Mouse (Mus musculus) embryonic stem cell, embryonic (primary cell): ENCODE results near the gene Plekho1.

ENCODE experiments used
- CTCF ChIA-PET, 4 experiments: fragments of 300-600 bp in 2 of 4; fragments of 350-600 bp in 2 of 4; sonication (Branson Sonifier 250); formaldehyde crosslinking; loops; one replicate each; lab custom pipeline; 2022; ENCODE audit warnings: inconsistent platforms in 2 of 4; lab: Charles Lee
- POLR2A ChIA-PET, 4 experiments: fragments of 300-600 bp in 2 of 4; fragments of 350-600 bp in 2 of 4; sonication (Branson Sonifier 250); formaldehyde crosslinking; loops; one replicate each; lab custom pipeline; 2022; ENCODE audit warnings: antibody characterized with exemption in 4 of 4, inconsistent platforms in 1 of 4; lab: Charles Lee

Gene Plekho1

DNA sequence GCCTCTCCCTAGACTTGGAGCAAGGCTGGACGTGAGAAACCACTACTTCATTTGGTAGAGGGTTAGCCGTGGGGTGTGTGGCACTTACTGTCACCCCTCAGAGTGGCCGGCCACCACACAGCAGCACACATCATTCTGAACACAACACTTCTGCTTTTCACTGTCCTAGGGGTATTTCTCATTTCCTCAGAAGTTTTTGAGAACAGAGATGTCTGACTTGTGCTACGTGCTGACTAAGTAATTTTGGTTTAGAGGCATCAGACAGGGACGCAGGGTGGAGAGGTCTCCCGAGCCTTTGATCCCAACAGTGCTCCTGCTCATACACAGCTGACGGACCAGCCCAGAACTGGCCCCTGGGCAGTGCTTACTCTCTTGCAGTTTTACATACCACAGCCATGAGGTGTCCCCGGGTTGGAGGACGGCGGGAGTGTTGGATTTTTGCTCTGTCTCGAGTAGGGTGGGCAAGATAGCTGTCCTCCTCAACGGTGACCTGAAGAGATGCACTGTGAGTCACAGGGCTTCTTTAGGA lies 5.3 kb downstream of the Plekho1 start:
- ChIA-PET POLR2A (interaction anchor here in 2 of 4 experiments (1.4 to 2.8 kb wide), 5 partner anchors 17 to 231 kb away, joined by 3 to 11 read pairs (median 5); partner anchors contain the start of genes Hist2h2ac (in 1 of the 2) and Hist2h2be (in 1 of the 2)), CTCF (no interaction called here)

DNA sequence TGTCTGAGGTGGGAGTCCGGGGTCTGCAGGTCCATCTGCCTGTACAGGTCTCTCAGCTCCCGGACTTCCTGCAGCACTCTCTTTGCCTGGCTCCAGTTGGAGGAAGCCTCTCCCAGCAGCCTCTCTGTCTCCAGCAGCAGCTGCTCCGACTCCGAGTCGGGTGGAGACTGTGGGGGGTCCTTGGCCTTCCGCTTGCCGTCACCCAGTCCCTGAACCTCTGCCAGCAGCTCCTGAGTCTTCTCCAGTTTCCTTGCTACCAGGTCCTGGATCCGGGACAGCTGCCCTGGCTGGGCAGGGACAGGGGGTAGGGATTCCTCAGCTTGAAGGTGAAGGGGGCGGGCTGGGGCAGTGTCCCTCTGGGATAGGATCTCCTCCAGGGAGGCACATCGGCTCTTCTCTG lies 6.8 kb downstream of the Plekho1 start:
- ChIA-PET POLR2A (interaction anchor here in 3 of 4 experiments (0.6 to 2.7 kb wide), 23 partner anchors 8 to 675 kb away, joined by 3 to 14 read pairs (median 3); partner anchors contain the start of genes Hist2h2ac (in 2 of the 3), Hist2h2be (in 2 of the 3), Bola1 (in 1 of the 3) and Hist2h2ab (in 1 of the 3)), CTCF (interaction anchor here in 2 of 4 experiments (1.1 to 1.5 kb wide), 4 partner anchors 23 to 288 kb away, joined by 3 to 10 read pairs (median 4); no protein-coding TSS in a partner anchor)

DNA sequence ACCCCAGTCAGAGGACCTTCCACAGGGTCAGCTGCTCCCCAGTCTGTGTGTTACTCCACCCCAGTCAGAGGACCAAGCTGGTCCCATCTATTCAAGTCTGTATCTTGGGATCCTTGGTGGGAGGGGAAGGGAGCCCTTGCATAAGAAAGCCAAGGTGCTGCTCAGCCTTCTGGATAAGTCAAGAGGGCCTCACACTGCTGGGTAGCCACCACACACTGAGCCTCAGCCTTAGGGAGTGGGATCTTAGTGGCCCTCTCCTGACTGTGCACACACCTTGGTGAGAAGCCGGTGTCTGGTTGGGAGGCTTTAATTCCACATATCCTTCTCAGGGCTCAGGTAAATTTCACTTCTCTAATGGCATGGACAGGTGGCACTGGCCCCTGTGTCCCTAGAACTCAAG lies 7.7 kb downstream of the Plekho1 start:
- ChIA-PET POLR2A (interaction anchor here in 3 of 4 experiments (0.5 to 2.7 kb wide), 28 partner anchors 9 to 289 kb away, joined by 3 to 14 read pairs (median 3); partner anchors contain the start of genes Hist2h2ac (in 2 of the 3), Hist2h2be (in 2 of the 3), Hist2h4 (in 2 of the 3) and Vps45 (in 2 of the 3)), CTCF (interaction anchor here in 2 of 4 experiments (0.6 to 1.5 kb wide), 4 partner anchors 22 to 289 kb away, joined by 4 to 10 read pairs (median 4); no protein-coding TSS in a partner anchor)

DNA sequence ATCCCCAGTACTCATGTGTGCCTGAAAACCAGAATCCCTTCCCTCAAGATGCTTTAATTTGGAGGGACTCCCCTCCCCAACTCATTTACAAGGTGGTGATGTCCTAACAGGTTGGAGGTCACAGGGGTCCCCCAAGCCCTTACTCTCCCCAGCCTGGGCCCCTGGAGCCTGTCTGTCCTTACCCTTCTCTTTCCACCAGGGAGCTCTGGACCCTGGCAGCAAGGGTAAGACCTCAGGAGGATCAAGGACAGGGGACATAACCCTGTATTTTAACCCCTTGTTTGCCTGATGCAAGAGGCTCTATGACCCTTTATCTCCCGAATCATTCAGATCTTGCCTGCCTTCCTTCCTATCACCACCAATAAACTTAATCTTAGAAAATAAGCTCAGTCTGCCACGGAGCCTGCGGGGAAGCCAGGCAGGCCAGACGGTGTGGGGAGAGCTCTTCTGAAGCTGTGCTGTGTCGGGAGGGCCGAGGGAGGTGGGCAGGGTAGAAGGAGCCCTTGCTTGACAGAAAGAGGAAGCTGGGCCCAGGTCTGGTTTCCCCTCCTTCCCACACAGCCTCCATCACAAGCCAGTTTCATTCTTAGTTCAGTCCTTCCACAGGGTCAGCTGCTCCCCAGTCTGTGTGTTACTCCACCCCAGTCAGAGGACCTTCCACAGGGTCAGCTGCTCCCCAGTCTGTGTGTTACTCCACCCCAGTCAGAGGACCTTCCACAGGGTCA lies 8.3 kb downstream of the Plekho1 start:
- POLR2A ChIA-PET = interaction anchor here in 3 of 4 experiments (0.5 to 2.7 kb wide), 24 partner anchors 9 to 348 kb away, joined by 3 to 17 read pairs (median 3); partner anchors contain the start of genes Hist2h4 (in 2 of the 3), Vps45 (in 2 of the 3), Ciart (in 1 of the 3) and Hist2h2ac (in 1 of the 3)
- CTCF ChIA-PET = interaction anchor here in 2 of 4 experiments (0.5 to 1.5 kb wide), 6 partner anchors 22 to 432 kb away, joined by 3 to 10 read pairs (median 4); no protein-coding TSS in a partner anchor

DNA sequence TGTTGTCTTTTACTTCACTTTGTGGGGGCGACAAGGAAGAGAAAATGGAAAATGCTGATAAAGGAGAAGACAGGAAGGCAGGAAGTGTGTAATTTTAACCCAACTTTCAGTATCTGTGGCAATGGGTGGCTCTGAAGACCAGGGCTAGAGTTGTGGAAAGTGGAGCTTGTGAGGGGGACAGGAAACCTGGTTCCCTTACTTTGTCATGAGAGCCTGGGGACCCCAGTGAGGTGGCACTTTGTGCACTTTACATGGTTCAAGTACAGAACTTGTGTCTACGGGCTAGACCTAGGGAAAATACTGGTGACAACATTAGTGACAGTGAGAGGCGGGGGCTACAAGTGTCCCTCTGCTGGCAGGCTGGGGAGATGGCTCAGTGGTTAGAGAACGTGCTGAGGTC lies 8.8 kb downstream of the Plekho1 start:
- ChIA-PET POLR2A (interaction anchor here in 3 of 4 experiments (0.5 to 2.7 kb wide), 17 partner anchors 9 to 347 kb away, joined by 3 to 17 read pairs (median 3); partner anchors contain the start of genes Plekho1 (in 2 of the 3), Hist2h2bb (in 1 of the 3), Hist2h4 (in 1 of the 3) and Mrps21 (in 1 of the 3)), CTCF (interaction anchor here in 2 of 4 experiments (1.2 to 1.5 kb wide), 3 partner anchors 10 to 81 kb away, joined by 3 to 4 read pairs (median 3); no protein-coding TSS in a partner anchor)

DNA sequence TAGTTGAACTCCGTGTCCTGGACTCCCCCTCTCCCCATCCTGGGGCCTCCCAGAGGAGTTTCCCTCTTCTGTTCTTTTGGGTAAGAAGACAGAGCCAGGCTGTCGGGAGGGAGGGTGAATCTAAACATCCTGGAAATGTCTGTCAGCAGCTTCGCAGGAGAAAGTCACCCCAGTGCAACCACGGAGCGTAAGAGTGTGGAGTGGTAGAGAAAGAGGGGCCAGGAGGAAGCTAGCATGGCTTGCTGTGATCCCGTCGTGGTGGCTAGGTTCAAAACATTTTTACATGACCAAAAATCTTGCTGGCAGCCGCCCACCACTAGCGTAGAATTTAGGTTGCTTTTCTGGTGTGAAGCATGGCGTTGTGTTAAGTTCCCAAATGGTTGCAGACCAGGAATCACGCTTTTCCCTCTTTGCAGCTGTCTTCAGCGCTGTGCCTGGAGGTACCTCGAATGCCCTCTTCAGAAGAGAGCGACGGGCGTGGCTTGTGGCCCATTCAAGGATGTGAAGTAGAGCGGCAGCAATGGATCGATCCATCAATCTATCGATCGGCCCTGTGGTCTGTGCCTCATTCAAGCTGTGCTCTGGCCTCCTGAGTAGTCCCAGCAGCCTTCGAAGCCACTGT lies 9.7 kb downstream of the Plekho1 start:
- CTCF ChIA-PET = interaction anchor here in 3 of 4 experiments (0.6 to 1.8 kb wide), 7 partner anchors 9 to 1103 kb away, joined by 3 to 14 read pairs (median 4); no protein-coding TSS in a partner anchor
- POLR2A ChIA-PET = interaction anchor here in 3 of 4 experiments (0.6 to 2.7 kb wide), 22 partner anchors 10 to 428 kb away, joined by 3 to 17 read pairs (median 3); partner anchors contain the start of genes Hist2h2bb (in 2 of the 3), Mrps21 (in 2 of the 3), Plekho1 (in 2 of the 3) and Bola1 (in 1 of the 3)

DNA sequence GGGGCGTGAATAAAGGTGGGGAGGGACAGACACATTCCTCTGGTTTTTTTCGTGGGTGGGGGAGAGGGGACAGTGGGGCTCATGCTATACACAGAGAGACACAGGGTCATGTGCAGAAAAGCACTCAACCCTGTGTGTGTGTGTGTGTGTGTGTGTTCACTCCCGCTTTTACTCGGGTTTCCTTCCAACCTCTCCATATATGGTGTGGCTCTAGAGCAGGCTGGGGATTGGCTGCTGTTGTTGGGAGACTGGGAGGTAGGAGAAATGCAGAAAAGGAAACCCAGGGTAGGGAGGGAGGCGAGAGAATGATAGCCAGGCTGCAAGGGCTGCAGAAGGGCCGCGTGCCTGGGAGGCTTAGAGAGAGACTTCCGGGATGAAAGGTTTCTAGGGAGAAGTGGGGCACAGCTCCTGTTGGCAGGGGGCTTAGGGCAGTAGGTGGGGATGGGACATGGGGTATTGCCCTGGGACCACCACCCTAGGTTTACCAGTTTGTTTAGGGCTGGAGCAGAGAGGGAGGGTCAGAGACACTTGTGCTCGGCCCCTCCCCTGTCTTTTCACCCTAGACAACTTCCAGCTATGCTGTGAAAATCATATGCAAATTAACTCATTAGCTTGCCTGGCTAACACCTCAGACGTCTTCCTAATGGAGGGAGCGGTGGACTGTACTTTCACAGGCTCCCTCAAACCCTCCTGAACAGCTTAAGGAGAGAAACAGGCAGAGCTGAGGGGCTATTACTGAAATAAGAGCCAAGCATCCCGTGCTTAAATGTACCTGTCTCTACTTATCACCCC lies 10.4 kb downstream of the Plekho1 start:
- CTCF ChIA-PET = interaction anchor here in 3 of 4 experiments (0.6 to 1.8 kb wide), 5 partner anchors 9 to 1102 kb away, joined by 3 to 14 read pairs (median 4); no protein-coding TSS in a partner anchor
- POLR2A ChIA-PET = interaction anchor here in 3 of 4 experiments (0.6 to 2.6 kb wide), 17 partner anchors 9 to 429 kb away, joined by 3 to 17 read pairs (median 4); partner anchors contain the start of genes Mrps21 (in 2 of the 3), Plekho1 (in 2 of the 3), Bola1 (in 1 of the 3) and Hist2h2ab (in 1 of the 3)

DNA sequence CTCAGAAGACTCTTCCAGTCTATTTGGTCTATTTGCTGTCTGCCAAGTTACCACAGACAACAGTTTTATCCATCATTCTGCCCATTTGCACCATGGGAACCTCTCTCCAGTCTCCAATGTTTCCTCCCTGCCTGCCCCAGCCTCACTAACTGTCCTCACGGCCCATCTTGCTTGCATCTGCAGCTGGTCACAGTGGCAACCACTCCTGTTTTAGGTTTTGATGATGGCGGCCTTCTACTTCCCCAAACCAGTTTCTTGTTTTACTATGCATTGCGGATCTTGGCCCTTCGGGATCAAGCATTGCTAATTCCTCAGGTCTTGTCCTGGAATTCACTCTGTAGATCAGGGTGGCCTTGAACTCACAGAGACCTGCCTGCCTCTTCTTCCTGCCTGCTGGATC lies 13.7 kb downstream of the Plekho1 start:
- ChIA-PET POLR2A (interaction anchor here in 1 of 4 experiments (0.6 to 1.7 kb wide), 2 partner anchors 13 to 76 kb away, joined by 3 read pairs; partner anchors contain the start of gene Vps45), CTCF (interaction anchor here in 1 of 4 experiments (1.9 kb wide), 1 partner anchor 15 kb away, joined by 4 read pairs; no protein-coding TSS in a partner anchor)

DNA sequence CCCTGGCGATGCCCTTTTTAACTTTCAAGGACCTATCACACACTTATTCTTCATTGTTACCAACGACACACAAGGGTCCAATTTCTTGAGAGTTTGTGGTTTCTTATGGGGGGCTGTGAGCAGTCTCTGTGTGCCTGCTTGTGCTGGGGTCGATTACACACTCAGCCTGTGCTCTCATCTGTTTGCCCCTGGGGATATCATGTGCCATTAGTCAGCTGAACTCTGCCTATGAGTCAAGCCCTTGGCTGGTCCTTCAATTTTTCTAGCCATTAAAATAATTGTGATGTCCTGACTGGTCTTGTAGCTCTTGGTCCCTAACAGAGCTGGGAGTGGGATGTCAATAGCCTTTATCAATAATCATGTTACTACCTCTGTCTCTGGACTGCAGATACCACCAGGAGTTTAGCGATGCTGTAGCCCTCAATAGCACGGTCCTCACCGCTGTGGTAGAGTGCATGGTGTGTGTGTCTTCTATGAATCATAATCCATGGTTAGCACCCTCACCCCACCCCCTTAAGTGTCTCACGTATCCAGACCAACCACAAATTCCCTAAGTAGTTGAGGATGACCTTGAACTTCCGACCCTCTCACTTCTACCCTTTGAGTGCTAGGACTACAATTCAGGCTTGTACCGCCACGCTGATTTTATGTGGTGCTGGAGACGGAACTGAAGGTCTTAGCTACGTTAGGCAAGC lies 15.4 kb downstream of the Plekho1 start:
- CTCF ChIA-PET = interaction anchor here in 2 of 4 experiments (0.9 to 1.4 kb wide), 2 partner anchors 14 to 17 kb away, joined by 3 to 5 read pairs; no protein-coding TSS in a partner anchor
- POLR2A ChIA-PET = interaction anchor here in 2 of 4 experiments (0.6 to 1.4 kb wide), 6 partner anchors 9 to 190 kb away, joined by 3 to 4 read pairs (median 3); no protein-coding TSS in a partner anchor

DNA sequence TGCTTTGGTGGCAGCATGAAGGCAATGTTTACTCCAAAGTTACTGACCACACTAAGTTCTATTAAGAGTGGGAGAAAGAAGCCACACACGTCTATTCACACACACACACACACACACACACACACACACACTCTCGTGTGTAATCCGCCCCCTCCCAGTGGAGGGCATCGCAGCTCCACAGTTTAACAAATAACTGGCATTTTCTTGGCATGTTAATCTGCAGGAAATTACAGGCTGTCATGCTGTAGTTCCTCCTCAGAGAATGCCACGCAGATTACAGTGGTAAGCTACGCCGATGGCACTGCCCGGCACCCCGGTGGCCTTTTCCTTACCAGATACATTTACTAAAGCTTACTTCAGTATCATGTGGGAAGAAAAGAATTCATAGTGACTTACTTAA lies 17.5 kb downstream of the Plekho1 start:
- ChIA-PET CTCF (interaction anchor here in 1 of 4 experiments (1.6 kb wide), 1 partner anchor 12 kb away, joined by 7 read pairs; no protein-coding TSS in a partner anchor), POLR2A (interaction anchor here in 2 of 4 experiments (0.6 to 1.2 kb wide), 7 partner anchors 12 to 162 kb away, joined by 3 to 6 read pairs (median 3); partner anchors contain the start of gene Vps45 (in 1 of the 2))

DNA sequence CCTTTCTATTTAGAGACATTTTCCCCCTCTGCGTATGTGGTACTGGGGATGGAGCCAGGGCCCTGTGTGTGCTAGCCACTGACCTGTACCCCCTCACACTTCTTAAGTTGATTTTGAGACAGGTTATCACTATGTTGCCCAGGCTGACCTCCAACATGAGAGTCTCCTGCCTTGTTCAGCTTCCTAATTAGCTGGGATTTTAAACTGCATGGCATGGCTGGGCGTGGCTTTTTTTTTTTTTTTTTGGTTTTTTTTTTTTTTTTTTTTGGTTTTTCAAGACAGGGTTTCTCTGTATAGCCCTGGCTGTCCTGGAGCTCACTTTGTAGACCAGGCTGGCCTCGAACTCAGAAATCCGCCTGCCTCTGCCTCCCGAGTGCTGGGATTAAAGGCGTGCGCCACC lies 18.2 kb downstream of the Plekho1 start:
- POLR2A ChIA-PET = interaction anchor here in 1 of 4 experiments (0.5 to 1.2 kb wide), 3 partner anchors 26 to 622 kb away, joined by 3 to 6 read pairs (median 4); partner anchors contain the start of gene Vps45
- CTCF ChIA-PET = interaction anchor here in 3 of 4 experiments (0.6 to 1.6 kb wide), 7 partner anchors 10 to 171 kb away, joined by 3 to 13 read pairs (median 4); no protein-coding TSS in a partner anchor

DNA sequence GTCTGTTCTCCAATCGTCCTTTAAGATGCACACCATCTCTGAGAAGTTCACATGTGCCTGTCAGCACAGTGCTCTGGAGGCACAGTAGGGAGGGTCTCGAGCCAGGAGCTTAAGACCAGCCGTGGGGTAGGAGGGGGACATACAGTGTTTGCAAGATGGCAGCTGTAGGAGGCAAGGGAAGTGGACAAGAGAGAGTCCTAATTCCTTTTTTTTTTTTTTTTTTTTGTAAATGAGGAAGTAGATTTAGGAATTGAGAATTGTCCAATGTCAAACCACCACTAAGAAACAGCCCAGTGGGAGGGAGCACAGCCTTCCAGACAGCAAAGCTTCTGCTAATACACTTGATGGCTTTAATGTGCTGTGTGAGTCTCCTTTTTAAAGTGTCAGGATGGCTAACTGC lies 18.7 kb downstream of the Plekho1 start:
- ChIA-PET CTCF (interaction anchor here (0.6 to 1.6 kb wide), 9 partner anchors 9 to 171 kb away, joined by 3 to 13 read pairs (median 3); no protein-coding TSS in a partner anchor), POLR2A (interaction anchor here in 2 of 4 experiments (0.5 to 1.4 kb wide), 7 partner anchors 9 to 622 kb away, joined by 3 to 6 read pairs (median 3); partner anchors contain the start of gene Vps45 (in 1 of the 2))

DNA sequence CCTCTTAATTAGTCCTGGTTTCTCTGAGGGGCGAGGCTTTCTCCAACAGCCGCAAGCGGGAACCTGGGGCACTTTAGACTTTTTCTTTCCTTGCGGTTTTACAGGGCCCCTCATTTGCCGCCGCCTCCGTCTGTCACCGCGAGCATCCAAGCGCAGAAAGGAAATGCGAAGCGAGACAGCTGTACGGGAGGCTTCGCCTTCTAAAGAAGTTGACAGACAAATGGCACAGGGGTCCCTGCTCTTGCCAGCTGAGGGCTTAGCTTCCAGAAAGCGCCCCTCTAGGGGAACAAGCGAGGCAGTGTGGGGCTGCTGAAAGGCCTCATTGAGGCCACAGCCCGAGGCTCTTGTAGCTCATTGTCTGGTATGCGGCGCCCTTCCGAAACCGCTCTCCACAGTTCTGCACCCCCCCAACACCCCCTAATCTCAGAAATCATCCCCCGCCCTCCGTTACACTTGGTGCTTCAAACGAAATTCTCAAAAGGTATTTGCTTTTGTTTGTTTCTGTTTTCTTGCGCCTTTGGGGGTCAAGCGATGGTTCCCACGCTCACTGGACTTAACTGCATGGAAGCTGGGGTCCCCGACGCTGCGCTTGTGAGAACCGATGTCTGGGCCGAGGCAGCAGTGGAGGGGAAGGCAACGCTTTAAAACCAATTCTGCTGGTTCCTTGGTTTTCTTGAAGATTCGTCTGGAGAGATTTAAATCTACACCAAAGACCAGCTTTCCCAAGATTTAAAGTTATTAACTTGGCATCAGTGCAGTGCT lies 22.7 kb downstream of the Plekho1 start:
- CTCF ChIA-PET = interaction anchor here in 3 of 4 experiments (0.6 to 3.4 kb wide), 7 partner anchors 9 to 305 kb away, joined by 3 to 8 read pairs (median 4); no protein-coding TSS in a partner anchor
- POLR2A ChIA-PET = interaction anchor here in 3 of 4 experiments (0.5 to 2.3 kb wide), 17 partner anchors 9 to 698 kb away, joined by 3 to 11 read pairs (median 3); no protein-coding TSS in a partner anchor

DNA sequence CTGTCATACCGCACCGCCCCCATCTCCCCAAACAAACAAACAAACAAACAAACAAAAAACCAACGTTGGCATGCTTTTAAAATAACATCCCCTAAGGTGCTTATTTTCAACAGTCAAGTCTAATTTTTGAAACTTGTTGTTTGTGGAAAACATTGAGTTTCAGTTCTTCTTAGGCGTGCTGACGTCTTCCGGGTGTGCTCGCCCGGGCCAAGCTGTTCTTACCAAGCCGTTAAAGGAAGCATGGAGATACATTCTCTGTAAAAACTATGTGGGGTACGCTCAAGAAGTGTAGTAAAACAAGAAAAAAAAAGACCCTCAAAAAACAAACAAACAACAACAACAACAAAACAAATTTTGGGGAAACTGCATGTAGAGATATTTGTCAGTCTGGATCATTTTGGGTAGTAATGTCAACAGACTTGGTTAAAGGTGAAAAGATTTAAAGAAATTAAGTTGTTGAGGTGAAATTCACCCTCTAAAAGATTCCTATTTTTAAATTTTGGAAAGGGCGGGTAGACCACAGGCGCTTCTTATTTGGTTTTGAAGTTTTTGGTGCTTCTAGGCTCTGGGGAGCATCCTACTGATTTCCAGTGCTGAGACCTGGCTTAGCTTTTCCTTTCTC lies 23.4 kb downstream of the Plekho1 start:
- POLR2A ChIA-PET = interaction anchor here in 3 of 4 experiments (0.6 to 2.3 kb wide), 14 partner anchors 9 to 697 kb away, joined by 3 to 11 read pairs (median 3); no protein-coding TSS in a partner anchor
- CTCF ChIA-PET = interaction anchor here (0.6 to 3.4 kb wide), 8 partner anchors 8 to 305 kb away, joined by 3 to 8 read pairs (median 4); no protein-coding TSS in a partner anchor
